Mouse (Mus musculus): ENCODE results near the gene Bri3.

Gene Bri3

DNA sequence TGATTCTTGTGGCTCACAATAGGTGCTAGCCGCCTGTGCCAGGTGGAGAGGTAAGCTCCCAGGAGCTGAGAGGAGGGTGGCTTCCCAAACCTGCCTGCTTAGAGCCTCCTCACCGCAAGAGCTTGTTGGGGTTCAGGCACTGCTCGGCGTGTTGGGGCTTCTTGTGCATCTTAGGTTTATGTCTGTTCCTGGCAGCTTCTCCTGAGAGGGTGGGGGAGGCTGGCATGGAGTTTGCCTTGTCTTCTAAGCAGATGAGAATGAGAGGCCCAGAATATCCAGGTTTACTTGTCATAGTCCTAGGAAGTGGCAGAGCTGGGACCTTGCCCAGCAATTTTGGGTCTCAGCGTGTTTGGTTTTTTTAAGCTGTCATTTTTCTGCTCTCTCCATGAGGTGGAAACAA, 17.6 kb downstream of the Bri3 start:
- no peak for DNase-seq (ENCODE audit: low spot score)

DNA sequence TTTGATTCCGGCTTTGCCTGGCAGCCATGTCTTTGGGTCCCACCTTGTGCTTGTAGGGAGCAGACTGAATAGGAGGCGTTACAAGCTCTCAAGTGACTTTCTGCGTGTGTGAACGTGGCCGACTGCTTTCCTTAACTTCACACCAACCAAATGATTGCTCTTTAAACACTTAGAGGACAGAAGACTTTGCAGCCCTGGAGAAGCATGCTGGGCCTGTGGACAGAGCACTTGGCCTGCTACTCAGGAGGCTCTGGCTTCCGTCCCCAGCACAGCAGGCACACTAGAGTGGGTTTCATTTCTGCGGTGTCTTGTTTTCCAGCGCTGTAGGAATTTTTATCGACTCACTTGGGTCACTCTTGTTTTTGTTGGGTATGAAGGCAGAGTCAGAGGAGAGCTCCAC, 18.8 kb downstream of the Bri3 start:
- DNase-seq (ENCODE audit: low spot score), result no peak

DNA sequence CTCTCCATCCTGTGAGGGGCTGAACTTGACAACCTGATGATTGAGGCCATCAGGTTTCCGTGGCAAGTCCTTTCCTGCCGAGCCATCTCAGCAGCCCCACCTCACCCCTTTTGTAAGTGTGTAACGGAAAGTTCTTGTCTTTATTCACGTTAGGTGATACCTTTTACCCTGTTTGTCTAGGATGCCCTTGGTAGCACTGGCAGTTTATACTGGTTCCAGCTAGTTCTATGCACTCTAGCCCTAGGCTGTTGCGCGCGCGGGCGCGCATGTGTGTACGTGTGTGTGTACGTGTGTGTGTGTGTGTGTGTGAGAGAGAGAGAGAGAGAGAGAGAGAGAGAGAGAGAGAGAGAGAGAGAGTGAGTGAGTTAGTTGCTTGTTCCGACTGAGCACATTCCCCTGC, 19.3 kb downstream of the Bri3 start:
- DNase-seq (ENCODE audit: low spot score), result no peak

DNA sequence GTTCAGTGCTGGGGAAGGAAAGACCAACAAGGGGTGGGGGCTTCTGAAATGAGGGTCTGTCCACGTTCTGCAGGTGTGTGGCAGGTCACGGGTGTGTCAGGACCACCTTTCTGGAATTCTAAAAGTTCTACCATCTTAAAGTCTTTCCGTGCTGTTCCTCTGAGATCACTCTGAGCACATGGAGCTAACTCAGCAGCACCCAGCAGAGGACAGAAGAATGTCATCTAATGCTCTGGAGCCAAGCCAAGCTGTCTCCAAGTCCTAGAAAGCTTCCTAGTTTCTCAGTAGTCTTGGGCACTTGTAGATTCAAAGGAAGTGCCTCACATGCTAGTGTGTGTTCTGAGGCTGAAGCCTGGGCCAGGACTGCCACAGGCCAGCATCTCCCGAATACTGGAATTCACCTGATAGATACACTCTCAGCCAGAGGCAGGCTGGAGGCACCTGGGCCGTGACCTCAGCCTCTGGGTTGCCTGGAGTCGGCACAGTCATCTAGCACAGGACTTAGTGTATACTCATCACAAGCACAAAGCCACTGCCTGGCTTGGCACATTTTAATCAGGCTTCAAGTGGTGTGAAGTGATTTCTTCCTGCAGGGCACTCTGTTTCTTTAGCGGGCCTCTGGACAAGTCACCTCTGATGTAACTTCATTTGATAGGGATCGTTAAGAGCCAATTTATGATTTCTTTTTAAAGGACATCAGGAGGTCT, 23.5 kb downstream of the Bri3 start:
- DNase-seq (ENCODE audit: low spot score), result no peak

DNA sequence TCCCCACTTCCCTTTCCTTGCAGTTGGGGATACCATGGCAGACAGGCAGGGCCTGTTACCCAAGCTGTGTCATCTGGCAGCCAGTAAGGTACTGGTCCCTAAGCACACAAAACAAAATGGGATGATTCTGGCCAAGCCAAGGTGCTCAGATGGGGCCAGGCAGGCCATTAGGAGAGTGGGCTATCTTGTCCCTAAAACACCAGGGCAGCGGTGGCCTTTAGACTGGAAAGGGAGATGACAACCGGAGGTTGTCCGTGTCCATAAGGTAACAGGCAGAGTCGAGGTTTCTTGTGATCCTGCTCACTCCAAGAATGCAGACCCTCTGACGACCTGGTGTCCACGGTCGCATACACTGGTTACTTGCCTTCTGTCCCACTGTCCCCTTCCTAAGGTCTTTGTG, 25.7 kb downstream of the Bri3 start:
- no peak for DNase-seq (ENCODE audit: low spot score)

DNA sequence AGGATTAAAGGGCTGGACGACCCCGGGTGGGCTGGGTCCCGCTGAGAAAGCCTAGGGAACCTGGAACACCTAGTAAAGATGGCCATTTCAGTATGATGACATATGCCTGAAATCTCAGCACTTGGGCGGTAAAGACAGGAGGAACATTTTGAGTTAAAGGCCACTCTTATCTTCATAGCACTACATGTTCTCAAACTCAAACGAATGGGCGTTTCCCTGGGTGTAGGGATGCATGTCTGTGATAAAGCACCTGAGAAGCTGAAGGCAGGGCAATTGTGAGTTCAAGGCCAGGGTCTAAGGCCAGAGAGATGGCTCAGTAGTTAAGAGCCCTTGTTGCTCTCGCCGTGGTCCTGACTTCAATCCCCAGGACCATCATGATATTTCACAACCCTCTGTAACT, 26.2 kb downstream of the Bri3 start:
- DNase-seq (ENCODE audit: low spot score), result no peak

DNA sequence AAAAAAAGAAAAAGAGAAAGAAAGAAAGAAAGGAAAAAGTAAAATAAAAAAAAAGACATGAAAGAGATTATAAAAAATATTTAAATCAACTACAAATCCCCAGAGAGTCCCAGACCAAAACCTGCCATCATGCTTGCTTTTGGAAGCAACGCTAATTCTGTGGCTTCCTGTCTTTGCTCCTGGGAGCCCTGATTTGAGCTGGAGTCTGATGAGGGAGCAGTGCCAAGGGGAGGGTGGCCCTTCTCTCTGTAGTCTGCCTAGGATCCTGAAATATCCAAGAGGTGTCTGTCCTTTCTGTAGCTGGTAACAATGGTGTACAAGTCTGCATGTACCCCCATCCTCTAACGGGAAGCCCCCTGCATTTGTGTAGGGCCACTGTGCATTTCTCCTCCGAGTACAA, 26.9 kb downstream of the Bri3 start:
- DNase-seq (ENCODE audit: low spot score), result no peak

DNA sequence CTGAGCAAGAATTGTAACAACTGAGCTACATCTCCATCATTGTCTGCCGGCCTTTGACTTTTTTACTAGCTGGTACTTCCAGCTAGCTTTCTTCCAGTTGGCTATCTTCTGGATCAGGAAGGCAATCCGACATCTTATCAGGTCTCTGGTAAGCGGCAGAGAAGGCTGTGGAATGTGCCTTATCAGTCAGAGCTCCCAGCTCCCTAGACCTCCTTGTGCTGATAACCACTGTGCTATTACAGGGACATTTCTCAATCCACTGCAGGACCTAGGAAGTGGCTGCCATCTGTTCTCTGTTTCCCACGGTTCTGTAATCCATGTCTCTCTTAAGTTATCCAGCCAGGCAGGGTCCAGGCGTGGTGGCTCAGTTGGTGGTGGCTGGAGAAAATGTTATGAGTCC, 27.5 kb downstream of the Bri3 start:
- no peak for DNase-seq (ENCODE audit: low spot score)

DNA sequence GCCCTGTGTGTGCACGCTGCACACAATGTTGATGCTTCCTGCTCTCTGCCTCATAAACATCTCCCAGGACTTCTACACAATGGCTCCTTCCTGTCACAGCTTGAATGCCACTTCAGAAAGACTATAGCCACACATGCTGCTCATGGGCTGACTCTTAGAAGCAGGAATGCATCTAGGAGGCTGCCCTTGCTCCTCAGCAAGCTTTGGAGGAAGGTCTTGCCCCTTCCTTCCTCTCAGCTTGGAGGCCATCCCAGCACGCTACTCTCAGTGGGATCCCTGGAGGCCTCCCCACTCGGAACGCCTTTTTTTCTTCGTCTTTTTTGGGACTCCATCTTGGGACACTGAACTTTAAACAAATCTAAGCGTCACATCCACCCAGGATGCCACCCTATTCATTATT, 30.7 kb downstream of the Bri3 start:
- DNase-seq (ENCODE audit: low spot score), result no peak

DNA sequence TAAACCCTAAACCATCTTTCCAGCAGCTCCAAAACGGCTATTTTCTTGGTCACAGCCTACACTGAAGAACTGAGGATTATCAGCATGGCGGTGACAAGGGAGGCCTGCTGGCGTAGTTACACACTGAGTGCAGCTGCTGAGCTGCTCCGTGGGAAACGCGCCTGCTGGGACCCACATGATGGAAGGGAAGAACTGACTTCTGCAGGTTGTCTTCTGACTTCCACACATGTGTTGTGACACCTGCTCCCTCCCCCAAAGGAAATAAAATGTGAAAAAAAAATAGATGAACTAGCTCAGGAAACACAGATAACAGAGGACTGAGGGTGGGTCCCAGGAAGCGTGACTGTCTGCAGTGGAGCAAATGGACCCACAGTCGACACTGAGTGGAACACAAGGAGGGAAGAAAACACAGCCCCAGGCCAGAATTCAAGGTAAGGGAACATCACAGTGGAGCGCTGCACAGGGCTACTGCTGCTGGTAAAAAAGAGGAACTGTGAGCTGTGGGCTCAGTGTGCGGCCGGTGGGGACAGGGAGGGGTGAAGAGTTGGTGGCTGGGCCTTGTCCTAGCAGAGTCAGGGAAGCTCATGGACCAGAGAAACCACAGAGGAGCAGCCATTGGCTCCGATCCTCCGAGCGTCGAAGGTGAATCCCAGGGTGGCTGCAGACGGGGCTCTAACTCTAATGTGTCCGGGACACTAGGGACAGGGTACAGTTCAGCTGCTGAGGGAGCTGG, 32.8 kb downstream of the Bri3 start:
- DNase-seq (ENCODE audit: low spot score), result no peak

DNA sequence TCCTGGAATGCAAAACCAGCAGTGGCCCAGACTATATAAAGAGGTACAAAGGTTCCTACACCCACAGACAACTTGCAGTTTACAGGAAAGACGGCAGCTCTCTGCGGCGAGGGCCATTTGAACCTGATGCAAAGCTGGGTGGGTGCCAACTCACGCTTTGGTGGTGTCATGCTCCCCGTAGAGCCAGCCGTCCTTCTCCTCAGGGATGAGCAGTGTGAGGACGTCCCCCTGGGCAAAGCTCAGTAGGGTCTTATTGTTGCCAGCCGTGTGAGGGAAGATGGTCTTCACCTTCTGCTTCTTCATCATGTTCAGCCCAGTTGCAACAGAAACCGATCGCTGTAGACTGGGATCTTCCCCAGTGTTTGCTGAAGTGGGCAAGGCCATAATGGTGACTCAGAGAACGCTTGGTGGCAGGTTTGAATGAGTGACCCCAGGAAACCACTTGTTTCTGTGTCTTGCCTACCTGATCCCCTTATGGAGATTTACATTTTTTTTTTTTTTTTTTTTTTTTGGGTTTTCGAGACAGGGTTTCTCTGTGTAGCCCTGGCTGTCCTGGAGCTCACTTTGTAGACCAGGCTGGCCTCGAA, 34.2 kb downstream of the Bri3 start:
- no peak for DNase-seq (ENCODE audit: low spot score)

DNA sequence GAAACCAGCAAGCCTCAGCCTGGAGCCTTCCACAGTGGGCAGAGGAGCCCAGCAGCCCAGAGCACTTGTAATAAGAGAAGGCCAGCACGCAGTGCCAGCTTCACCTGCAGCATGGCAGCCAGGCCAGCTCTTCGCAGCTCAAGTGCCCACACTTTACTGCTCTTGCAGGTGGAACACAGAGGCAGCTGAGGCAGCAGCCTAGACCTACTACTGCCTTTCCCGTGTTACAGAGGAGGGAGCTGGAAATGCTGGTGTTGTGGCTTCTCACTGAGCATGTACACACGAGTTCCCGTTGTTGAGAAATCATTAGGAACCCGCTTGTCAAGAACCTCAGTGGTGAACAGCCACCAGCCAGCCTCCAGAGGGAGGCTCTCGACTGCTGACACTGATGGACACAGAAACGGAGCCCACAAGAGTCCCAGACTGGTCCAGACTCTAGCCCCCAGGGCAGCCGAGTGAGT, 34.9 kb downstream of the Bri3 start:
- no peak for DNase-seq (ENCODE audit: low spot score)

DNA sequence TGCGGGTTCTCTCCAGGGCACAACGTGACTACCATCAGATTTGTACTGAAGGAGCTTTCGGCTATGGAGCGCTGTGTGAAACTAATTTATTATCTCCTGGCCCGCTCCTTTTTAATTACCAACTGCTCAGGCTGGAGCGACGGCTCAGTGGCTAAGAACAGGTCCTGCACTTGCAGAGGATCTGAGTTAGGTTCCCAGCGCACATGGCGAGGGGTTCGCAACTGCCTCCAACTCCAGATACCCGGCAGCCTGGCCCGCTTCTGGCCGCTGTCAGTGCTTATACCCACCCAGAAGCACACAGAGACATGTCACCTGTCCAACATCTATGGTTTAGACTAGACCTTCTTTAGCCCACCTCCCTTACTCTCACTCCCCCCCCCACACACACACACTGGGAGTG, 35.7 kb downstream of the Bri3 start:
- DNase-seq (ENCODE audit: low spot score), result no peak

DNA sequence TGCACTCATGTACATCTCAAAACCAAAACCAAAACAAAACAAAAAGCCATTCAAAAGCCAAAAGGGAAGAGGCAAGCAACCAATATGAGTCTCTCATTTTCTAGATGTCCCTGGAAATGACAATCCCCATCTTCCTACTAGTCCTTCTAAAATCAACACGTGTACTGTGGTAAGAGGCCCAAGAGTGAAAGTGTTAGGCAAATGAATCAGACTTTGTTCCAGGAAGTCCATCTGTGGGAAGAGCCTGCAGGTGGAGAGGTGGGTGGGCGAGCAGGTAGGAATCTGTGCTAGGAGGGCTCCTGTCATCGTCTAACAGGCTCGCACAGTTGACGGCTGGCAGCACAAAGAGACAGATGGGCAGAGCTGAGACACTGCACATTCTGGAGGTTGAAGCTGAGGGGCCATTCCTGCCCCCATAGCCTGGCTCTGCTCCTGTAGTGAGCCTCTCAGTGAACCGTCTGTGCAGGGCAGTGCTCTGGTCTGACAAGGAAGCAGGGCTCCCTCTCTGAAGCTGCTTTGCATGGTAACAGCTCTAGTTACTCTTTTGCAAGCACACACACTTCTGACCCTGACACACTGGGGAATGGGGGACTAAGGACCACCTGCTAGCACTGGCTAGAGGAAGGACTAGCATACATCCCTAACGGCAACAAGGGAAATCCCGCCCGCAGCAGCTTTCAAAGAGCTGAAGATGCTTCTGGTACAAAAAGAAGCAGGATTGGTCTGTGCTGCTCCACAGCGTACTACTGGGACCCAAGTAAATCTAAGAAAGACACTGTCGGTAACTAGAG, 38.4 kb downstream of the Bri3 start:
- no peak for DNase-seq (ENCODE audit: low spot score)

DNA sequence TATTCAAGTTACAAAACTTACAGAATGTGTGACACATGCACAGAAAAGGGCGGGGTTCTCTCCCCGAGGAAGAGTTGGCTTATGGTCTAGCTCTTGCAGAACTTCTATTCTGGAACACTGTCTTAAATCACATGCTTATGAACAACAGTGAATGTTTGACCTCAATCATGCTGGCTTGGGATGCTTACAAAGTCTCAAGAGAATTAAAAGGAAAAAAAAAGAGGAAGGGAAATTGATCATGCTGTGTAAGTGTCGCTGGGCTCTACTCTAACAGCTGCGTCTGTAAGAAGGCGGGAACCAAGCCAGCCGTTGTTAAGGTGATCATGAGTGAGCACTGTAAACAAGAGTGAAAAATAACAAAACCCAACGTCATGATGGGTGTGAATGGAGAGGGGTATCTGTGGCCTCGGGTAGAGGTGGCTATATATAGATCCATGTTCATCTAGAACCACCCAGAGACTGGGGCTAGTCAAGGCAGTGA, 39.4 kb downstream of the Bri3 start:
- DNase-seq (ENCODE audit: low spot score), result no peak

DNA sequence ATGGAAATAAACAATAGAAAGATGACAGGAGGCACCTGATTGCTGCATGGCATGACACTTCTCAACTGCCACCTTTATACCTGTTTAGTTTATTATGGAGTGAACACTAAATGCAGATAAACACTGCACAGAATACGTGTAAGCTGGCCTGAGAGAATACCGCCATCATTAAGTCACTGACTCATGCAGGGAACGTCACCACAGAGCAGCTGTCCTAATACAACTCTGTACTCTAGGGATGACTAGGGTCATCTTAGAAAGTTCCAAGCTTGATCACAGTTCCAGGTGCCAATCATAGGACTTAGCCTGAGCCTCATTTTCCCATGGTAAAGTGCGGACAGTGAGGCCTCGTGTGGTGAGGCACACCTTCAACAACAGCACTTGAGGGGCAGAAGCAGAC, 40.4 kb downstream of the Bri3 start:
- DNase-seq (ENCODE audit: low spot score), result no peak

DNA sequence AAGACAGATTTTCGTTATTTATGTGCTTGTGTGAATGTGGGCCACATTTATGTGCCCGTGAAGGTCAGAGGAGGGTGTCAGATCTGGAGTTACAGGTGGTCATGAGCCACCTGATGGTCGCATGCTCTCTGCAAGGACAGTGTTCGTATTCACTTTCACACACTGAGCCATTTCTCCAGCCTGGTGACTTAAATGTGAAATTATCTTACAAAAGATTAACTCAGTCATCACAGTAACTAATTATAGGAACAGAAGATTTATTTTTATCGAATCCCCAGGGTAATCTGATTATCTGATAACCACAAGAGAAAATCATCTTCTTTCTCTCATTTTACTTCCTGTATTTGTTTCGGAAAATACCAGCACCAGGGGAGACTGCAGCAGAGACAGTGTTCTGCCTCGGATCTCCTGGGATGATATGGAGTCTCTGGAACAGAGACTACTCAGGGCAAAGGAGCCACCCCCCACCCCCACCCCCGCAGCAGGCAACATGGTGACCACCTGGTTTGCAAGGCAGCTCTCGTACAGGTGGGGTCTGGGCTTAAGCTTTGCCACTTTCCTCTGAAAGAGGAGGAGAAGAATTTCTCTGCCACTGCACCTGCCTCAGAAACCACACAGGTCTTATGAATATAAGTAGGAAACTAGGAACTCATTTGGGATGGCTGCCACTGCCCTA, 42.5 kb downstream of the Bri3 start:
- no peak for DNase-seq (ENCODE audit: low spot score)

DNA sequence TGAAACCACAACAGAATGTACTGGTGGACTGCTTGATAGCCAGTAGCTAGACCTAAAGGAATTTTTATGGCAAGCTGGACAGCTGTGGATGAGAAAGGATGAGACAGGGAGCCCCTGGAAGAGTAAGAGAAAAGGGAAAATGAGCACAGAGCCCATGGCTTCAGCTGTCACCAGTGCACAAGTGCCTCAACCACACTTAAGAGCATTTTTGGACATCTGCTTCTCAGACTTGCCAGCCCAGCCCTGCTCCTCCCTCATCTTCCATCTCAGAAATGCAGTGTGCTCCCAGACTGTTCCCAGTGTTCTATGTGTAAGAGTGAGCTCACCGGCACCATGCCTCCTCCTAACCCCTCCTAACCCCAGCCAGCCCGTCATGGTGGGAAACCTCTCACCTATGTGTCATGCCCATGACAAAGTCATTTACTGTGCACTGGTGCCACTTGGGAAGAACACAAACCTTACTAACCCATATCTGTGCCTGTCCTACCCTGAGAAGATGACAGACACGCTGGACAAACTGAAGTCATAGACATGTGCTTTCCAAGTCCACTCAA, 43.1 kb downstream of the Bri3 start:
- DNase-seq (ENCODE audit: low spot score), result no peak

DNA sequence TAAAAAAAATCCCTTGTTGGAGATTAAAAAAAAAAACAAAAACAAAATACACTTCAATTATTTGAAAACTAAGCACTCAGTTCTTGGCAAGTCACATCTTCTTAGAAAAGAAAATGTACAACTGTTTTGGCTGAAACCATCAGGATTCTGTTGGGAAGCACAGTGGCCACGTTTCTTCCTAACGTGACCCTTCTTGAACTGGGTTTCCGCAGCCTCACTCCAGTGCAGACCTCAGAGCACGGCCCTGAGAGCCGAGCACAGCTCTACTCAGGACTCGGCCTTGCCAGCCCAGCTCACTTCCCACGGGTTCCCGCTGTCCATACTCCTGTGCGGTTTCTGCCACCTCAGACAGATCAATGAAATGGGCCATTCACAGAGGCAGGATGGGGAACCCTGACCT, 44.2 kb downstream of the Bri3 start:
- DNase-seq (ENCODE audit: low spot score), result no peak

DNA sequence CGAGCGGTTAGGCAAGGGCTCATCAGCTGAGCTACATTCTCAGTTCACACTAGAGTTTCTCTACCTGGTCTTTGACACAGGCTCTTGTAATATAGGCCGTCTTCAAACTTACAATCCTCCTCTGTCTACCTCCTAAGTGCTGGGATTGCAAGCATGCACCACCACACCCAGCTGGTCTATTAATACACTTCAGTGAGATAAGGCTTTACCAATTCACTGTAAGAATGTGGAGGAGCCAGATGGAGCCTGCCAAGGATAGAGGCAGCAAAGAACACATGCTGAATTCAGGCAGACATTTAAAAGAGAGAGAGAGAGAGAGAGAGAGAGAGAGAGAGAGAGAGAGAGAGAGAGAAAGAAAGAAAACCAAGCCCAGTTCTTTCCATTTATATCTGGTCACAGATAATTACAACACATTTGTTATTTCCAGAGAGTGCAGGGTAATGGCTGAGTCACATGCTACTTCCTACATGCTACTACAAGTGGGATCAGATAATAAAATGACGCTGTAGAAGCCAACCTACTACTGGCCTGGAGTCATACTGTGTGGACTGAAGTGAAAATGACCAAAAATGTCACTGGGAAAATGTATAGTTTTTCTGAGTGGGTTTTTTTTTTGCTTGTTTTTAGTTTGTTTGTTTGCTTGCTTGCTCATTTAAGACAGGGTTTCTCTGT, 45.7 kb downstream of the Bri3 start:
- no peak for DNase-seq (ENCODE audit: low spot score)

DNA sequence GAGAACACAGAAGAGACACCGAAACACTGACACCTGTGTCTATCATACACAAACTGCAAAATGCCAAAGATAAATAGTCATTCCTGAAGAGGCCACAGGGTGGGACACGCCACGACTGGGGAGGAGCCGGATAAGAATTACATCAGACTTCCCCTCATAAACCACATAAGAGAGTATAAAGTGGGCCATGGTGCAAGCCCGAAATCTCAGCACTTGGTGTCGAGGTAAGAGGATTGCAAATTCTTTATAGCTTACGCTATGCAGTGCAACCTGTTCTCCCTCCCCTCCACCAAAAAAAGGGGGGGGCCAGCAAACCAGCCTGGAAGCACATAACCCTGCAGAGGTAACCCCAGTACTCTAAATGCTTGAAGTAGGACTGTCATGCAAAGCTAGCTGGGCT, 50.7 kb downstream of the Bri3 start:
- DNase-seq (ENCODE audit: low spot score), result no peak
